ENCODE assay signal across 18 mouse cellular contexts in the genomic region with DNA sequence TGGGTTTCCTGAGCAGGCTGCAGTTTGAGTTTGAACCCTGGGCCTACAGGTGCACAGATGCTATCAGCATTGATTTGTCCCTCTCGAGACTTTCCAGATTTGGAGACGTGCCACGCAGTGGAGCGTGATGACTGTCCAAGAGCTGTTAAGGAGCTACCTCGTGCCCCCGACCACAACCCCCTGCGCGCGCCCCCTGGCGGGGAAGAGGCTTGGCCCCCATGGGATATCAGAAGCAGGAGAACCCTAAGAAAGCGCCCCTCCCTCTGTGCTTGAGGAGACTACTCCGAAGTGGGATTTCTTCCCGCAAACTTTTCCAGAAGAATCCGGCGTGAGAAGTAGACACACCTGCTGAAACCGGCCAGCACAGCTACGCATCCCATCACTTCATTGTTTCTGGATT. TPM values are rescaled to one million over a fixed set of nuclear protein-coding genes. Genes with fewer than 3 reads are reported as not detected.
A peak's percentile ranks its signal among the peaks of the same experiment; 100 is the strongest.
DNase-seq lines count a peak whose midpoint lies in the region; ATAC-seq and TF ChIP-seq lines count a peak whose summit lies in the region.
"Had no signal": no experiment of that assay in that cellular context is flagged by ENCODE, and none has a peak within 500 bp of the region (broad histone marks: within the 10 kb centered on the region; RNA-seq: fewer than 3 reads in every experiment).

No protein-coding gene starts in this region.

- H3K27ac ChIP-seq in heart, adult 2 months = no peak overlapping the region
- H3K27ac ChIP-seq in lung, embryonic 15.5 days = no peak overlapping the region
- H3K27ac ChIP-seq: neural tube, embryonic 12.5 days had no signal

- TF ChIP-seq CTCF in heart, adult 2 months (IDR thresholded peaks at IDR 0.05) = 0 out of 2 replicates have a peak, but pooled peaks have one; percentile 3

- WGBS in heart, adult 2 months = 64% methylated on average over 17 of the region's 17 CpGs
- WGBS in lung, embryonic 15.5 days = 49% methylated on average over 17 of the region's 17 CpGs

- intact Hi-C loops in heart, adult 2 months (cut with DNase I) = no loop called here

- no peak for DNase-seq in heart, adult 2 months
- no peak for DNase-seq in heart, postnatal 4 days
- no peak for DNase-seq in lung, adult 18-20 months
- DNase-seq in induced T-regulatory cell, adult 2 months (ENCODE audit: low read depth) = peak; percentile 17
- peak; percentile 43 for DNase-seq in thymus, postnatal 25 days
- no peak for DNase-seq in MN1 (ENCODE audit: low spot score)
- DNase-seq: right cerebral cortex, adult 18-20 months had no signal

- TF ChIP-seq POLR2A in heart, adult 2 months (IDR thresholded peaks at IDR 0.05; ENCODE audit: insufficient read depth, low read depth, low read length) = no peak

- no peaks in the 10 kb centered on the region for H3K27me3 ChIP-seq in heart, adult 2 months (ENCODE audit: control insufficient read depth, insufficient read depth, low read length)
- no peaks in the 10 kb centered on the region for H3K27me3 ChIP-seq in lung, embryonic 15.5 days
- H3K27me3 ChIP-seq: neural tube, embryonic 12.5 days had no signal

- H3K9ac ChIP-seq in heart, adult 2 months (ENCODE audit: low read depth, low read length) = no peak overlapping the region
- H3K9ac ChIP-seq in lung, embryonic 15.5 days = no peak overlapping the region
- H3K9ac ChIP-seq: neural tube, embryonic 12.5 days had no signal

- no peaks in the 10 kb centered on the region for H3K4me1 ChIP-seq in heart, adult 2 months (ENCODE audit: control insufficient read depth, insufficient read depth, low read length)
- H3K4me1 ChIP-seq in lung, embryonic 15.5 days = peaks cover 6% of the 10 kb centered on the region
- H3K4me1 ChIP-seq: neural tube, embryonic 12.5 days had no signal

- TF ChIP-seq EP300 in heart, adult 2 months (IDR thresholded peaks at IDR 0.05; ENCODE audit: insufficient read depth, low read depth, low read length) = no peak

- peak overlapping the region; percentile 28; the same call in 1 of the 2 replicates for H3K4me2 ChIP-seq in lung, embryonic 15.5 days
- H3K4me2 ChIP-seq: midbrain, embryonic 11.5 days; neural tube, embryonic 12.5 days had no signal

- H3K9me3 ChIP-seq in lung, embryonic 15.5 days = no peaks in the 10 kb centered on the region
- H3K9me3 ChIP-seq: neural tube, embryonic 12.5 days had no signal

- no peak overlapping the region for H3K4me3 ChIP-seq in heart, adult 2 months
- H3K4me3 ChIP-seq in lung, embryonic 15.5 days = no peak overlapping the region
- H3K4me3 ChIP-seq: neural tube, embryonic 12.5 days had no signal

- H3K79me2 ChIP-seq in heart, adult 2 months (replicated peaks; ENCODE audit: control insufficient read depth, insufficient read depth, low read length) = no peaks in the 10 kb centered on the region

- H3K36me3 ChIP-seq in heart, adult 2 months (ENCODE audit: control insufficient read depth, insufficient read depth, low read length) = no peaks in the 10 kb centered on the region
- no peaks in the 10 kb centered on the region for H3K36me3 ChIP-seq in lung, embryonic 15.5 days
- H3K36me3 ChIP-seq: neural tube, embryonic 12.5 days had no signal

- ATAC-seq in lung, embryonic 15.5 days (ENCODE audit: borderline replicate concordance, extremely low read depth, low FRiP score, low TSS enrichment) = no peak
- ATAC-seq in erythroblast, adult 5-6 weeks (replicated peaks; ENCODE audit: low FRiP score, poor library complexity, severe bottlenecking) = no peak
- ATAC-seq: intestine, embryonic 16.5 days had no signal

RNA-seq across cellular contexts. Expression of a gene that starts 9.6 kb away (rescaled TPM):
- total RNA-seq in heart, adult 2 months (2021) = not detected
- not detected in 2 replicates for polyA plus RNA-seq in heart, adult 2 months (2012; rRNA removed)
- not detected for total RNA-seq in heart, postnatal 4 days (2021)
- not detected in 2 replicates for polyA plus RNA-seq in lung, embryonic 15.5 days (2015; fragmentation: Nextera tagmentation; extraction: Ambion mirVana)
- total RNA-seq in erythroblast, adult 5-6 weeks (2015; ENCODE audit: low replicate concordance) = not detected in 2 replicates
- not detected in 2 replicates for total RNA-seq in erythroblast, adult 5-6 weeks (2017; ENCODE audit: low replicate concordance)
- total RNA-seq: gastrocnemius, postnatal 4 days; layer of hippocampus, postnatal 14 days had no signal
- polyA plus RNA-seq: forebrain, embryonic 11.5 days; heart, embryonic 16.5 days; intestine, embryonic 16.5 days; limb, embryonic 14.5 days; midbrain, embryonic 11.5 days; neural tube, embryonic 12.5 days; stomach, embryonic 14.5 days had no signal

RNA-seq across cellular contexts. Expression of a gene that starts 12.2 kb away (rescaled TPM):
- 100 to 1,000 TPM in 1 of 2 experiments, 10 to 100 TPM in 1; 80.3 to 100 TPM for total RNA-seq in heart, adult 2 months (2021)
- 168 and 181 TPM in 2 replicates for polyA plus RNA-seq in heart, adult 2 months (2012; rRNA removed)
- 10 to 100 TPM; 87.7 to 90.2 TPM for total RNA-seq in heart, postnatal 4 days (2021)
- polyA plus RNA-seq in lung, embryonic 15.5 days (2015; fragmentation: Nextera tagmentation; extraction: Ambion mirVana) = 31.1 and 32.3 TPM in 2 replicates
- total RNA-seq in erythroblast, adult 5-6 weeks (2015; ENCODE audit: low replicate concordance) = 0.63 and 2.5 TPM in 2 replicates
- total RNA-seq in erythroblast, adult 5-6 weeks (2017; ENCODE audit: low replicate concordance) = 1.8 and 3.7 TPM in 2 replicates

RNA-seq across cellular contexts. Expression of a gene that starts 23.3 kb away (rescaled TPM):
- total RNA-seq in heart, adult 2 months (2021) = 1 to 10 TPM; 5.8 to 5.9 TPM
- 3.2 and 6.7 TPM in 2 replicates for polyA plus RNA-seq in heart, adult 2 months (2012; rRNA removed)
- 1 to 10 TPM; 1.2 to 1.7 TPM for total RNA-seq in heart, postnatal 4 days (2021)
- 0.14 and 0.28 TPM in 2 replicates for polyA plus RNA-seq in lung, embryonic 15.5 days (2015; fragmentation: Nextera tagmentation; extraction: Ambion mirVana)
- not detected in 2 replicates for total RNA-seq in erythroblast, adult 5-6 weeks (2015; ENCODE audit: low replicate concordance)
- not detected in 2 replicates for total RNA-seq in erythroblast, adult 5-6 weeks (2017; ENCODE audit: low replicate concordance)
- polyA plus RNA-seq: intestine, embryonic 16.5 days; midbrain, embryonic 11.5 days; stomach, embryonic 14.5 days had no signal

Comparison
In these comparisons a context has a peak if more than half of its experiments do, and no peak if none do; other contexts are left out.
1. DNase-seq: peak in induced T-regulatory cell, adult 2 months (single experiment) and thymus, postnatal 25 days (single experiment); none in heart, adult 2 months (0 of 2), heart, postnatal 4 days (single experiment), lung, adult 18-20 months (0 of 2) and MN1 (single experiment).
2. RNA of a gene that starts 12.2 kb away (total RNA-seq): 80.3 to 100 TPM in heart, adult 2 months and 87.7 to 90.2 TPM in heart, postnatal 4 days; 0.63 to 3.7 TPM in erythroblast, adult 5-6 weeks; every median in the first group is over 10 times any median in the second.